Mouse (Mus musculus) central nervous system, embryonic 14 days (tissue): ENCODE measurements around the gene Kif1a. TPM values are rescaled to one million over a fixed set of nuclear protein-coding genes. Genes with fewer than 3 reads are reported as not detected.

Experiments
- polyA plus RNA-seq: library from polyadenylated mRNA; depleted of rRNA; stranded (reverse); fragments of >200 nt; gene quantifications from 2 replicates; pipeline ENCODE4 v1.2.3, GENCODE M21; 2012; rRNA removed

Kif1a gene
- polyA plus RNA-seq = 128 and 137 TPM in 2 replicates

DNA sequence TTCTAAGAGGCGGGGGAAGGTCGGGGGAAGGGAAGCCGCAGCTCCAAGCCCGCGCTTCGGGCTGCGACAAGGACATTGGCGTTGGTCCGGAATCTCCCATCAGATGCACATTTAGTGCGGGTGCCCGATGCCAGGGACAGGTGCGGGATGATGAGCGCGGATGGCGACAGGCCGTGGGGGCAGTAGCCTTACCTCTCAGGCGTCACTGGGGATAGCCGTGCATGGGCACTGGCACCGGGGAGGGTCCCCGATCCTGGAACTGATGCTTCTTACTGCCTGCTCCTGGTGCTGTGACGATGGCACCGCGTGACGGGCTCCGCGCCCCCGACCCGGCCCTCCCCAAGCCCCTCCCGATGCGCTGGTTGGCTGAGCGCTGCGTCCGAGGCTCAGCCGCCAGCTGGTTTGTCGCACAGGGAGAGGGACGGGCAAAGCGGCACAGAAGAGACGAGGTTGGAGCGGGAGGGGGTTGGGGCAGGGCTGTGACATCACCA lies at the start of gene Kif1a:
Gene Kif1a, minus strand, starts transcription at position 381 of the 491 bp plus-strand sequence.

DNA sequence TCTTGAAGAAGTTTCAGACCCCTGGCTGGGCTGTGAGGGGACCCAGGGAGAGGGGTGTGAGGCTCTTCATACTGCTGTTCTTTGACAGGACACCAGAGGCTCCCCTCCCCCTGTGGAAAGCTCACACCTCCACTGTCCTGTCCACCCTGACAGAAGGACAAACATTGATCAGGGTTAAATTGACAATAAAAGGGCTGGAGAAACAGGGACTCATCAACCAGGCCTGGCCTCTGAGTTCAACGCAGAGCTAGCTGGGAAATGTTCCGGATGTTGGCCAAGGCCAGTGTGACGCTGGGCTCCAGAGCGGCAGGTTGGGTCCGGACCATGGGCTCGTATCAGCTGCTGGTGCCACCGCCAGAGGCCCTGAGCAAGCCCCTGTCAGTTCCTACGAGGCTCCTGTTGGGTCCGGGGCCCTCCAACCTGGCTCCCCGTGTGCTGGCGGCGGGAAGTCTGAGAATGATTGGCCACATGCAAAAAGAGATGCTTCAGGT lies 33.3 kb upstream of the Kif1a start, which contains the start of gene Agxt:
Gene Agxt, plus strand, starts transcription at position 205 of the 491 bp plus-strand sequence.

DNA sequence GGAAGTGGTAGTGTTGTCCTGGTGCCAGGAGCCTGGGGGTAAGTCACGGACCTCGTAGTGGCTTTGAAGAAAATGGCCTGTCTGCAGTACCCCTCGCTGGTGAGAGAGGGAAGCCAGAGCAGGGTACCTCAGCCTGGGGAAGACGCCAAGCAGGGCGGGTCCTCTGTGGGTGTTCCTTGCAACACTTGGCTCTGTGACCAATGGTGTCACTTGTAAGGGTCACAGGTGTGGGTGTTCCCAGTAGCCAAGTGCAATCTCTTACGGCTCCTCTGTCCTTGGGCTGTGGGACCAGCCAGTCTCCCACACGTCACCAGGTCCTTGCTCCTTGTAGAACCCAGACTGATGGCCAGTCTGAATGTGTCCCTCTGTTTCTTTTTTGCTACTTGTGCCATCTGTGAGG lies 95.7 kb downstream of the Kif1a start, which contains the start of gene Aqp12:
Gene Aqp12, plus strand, starts transcription at position 274 of the 400 bp plus-strand sequence.

Other genes starting within 250 kb of the Kif1a start
- 0.29 and 0.39 TPM in 2 replicates for gene Ankmy1, start 199.0 kb downstream of the Kif1a start, polyA plus RNA-seq
- gene Dusp28, start 195.0 kb downstream of the Kif1a start, polyA plus RNA-seq = 15.8 and 16.5 TPM in 2 replicates
- gene Rnpepl1, start 191.2 kb downstream of the Kif1a start, polyA plus RNA-seq = 46.9 and 49.4 TPM in 2 replicates
- gene Capn10, start 167.6 kb downstream of the Kif1a start, polyA plus RNA-seq = 58.3 and 60.3 TPM in 2 replicates
- gene Gpr35, start 151.1 kb downstream of the Kif1a start, polyA plus RNA-seq = 0.49 and 0.64 TPM in 2 replicates
- gene Aqp12, start 95.6 kb downstream of the Kif1a start, polyA plus RNA-seq = not detected in 2 replicates
- not detected in 2 replicates for gene Agxt, start 33.3 kb upstream of the Kif1a start, polyA plus RNA-seq
- gene 2310007B03Rik, start 59.0 kb upstream of the Kif1a start, polyA plus RNA-seq = 0.25 and 0.58 TPM in 2 replicates
- 0.55 and 0.61 TPM in 2 replicates for gene Crocc2, start 66.8 kb upstream of the Kif1a start, polyA plus RNA-seq
- gene Sned1, start 133.9 kb upstream of the Kif1a start, polyA plus RNA-seq = 11.1 and 23.2 TPM in 2 replicates
- 24.1 and 25.4 TPM in 2 replicates for gene Mterf4, start 204.0 kb upstream of the Kif1a start, polyA plus RNA-seq
- gene Ppp1r7, start 240.9 kb upstream of the Kif1a start, polyA plus RNA-seq = 12.3 and 14.5 TPM in 2 replicates
- gene Pask, start 241.5 kb upstream of the Kif1a start, polyA plus RNA-seq = 12.3 and 13.1 TPM in 2 replicates